Mouse (Mus musculus): Measurements from ENCODE around the gene Ankrd36. TPM values are rescaled to one million over a fixed set of nuclear protein-coding genes. Genes with fewer than 3 reads are reported as not detected.

Ankrd36 gene
- polyA plus RNA-seq (2015; fragmentation: Illumina TruSeq; extraction: RNeasy Lipid Tissue Mini Kit (QIAGEN cat#74804); ENCODE audit: insufficient read depth, low replicate concordance), result not detected

GRCm38 (mm10) chr11:5569474-5569873, at the start of gene Ankrd36:
Gene Ankrd36 (plus strand): TSS chr11:5569684.

GRCm38 (mm10) chr11:5520412-5521265, 48.8 kb upstream of the Ankrd36 start, which contains the start of gene Xbp1:
Gene Xbp1 (plus strand): TSS chr11:5520659.

GRCm38 (mm10) chr11:5541799-5542481, 27.5 kb upstream of the Ankrd36 start, which contains the start of gene Ccdc117:
Gene Ccdc117 (minus strand): TSS chr11:5542187.

GRCm38 (mm10) chr11:5715630-5716105, 146.2 kb downstream of the Ankrd36 start, which contains the start of gene Mrps24:
Gene Mrps24 (minus strand): TSS chr11:5715680.

Other genes with a start within 250 kb of the Ankrd36 start
- 4.5 TPM for gene Znrf3, start 124.8 kb upstream of the Ankrd36 start, polyA plus RNA-seq (2015; fragmentation: Illumina TruSeq; extraction: RNeasy Lipid Tissue Mini Kit (QIAGEN cat#74804); ENCODE audit: insufficient read depth, low replicate concordance)
- 242 TPM for gene Xbp1, start 49.0 kb upstream of the Ankrd36 start, polyA plus RNA-seq (2015; fragmentation: Illumina TruSeq; extraction: RNeasy Lipid Tissue Mini Kit (QIAGEN cat#74804); ENCODE audit: insufficient read depth, low replicate concordance)
- 50.7 TPM for gene Ccdc117, start 27.5 kb upstream of the Ankrd36 start, polyA plus RNA-seq (2015; fragmentation: Illumina TruSeq; extraction: RNeasy Lipid Tissue Mini Kit (QIAGEN cat#74804); ENCODE audit: insufficient read depth, low replicate concordance)
- gene Mrps24, start 146.0 kb downstream of the Ankrd36 start, polyA plus RNA-seq (2015; fragmentation: Illumina TruSeq; extraction: RNeasy Lipid Tissue Mini Kit (QIAGEN cat#74804); ENCODE audit: insufficient read depth, low replicate concordance), result 33.0 TPM
- gene Urgcp, start 192.7 kb downstream of the Ankrd36 start, polyA plus RNA-seq (2015; fragmentation: Illumina TruSeq; extraction: RNeasy Lipid Tissue Mini Kit (QIAGEN cat#74804); ENCODE audit: insufficient read depth, low replicate concordance), result 9.5 TPM
- gene Dbnl, start 218.8 kb downstream of the Ankrd36 start, polyA plus RNA-seq (2015; fragmentation: Illumina TruSeq; extraction: RNeasy Lipid Tissue Mini Kit (QIAGEN cat#74804); ENCODE audit: insufficient read depth, low replicate concordance), result 66.1 TPM
- not detected for gene Pgam2, start 234.0 kb downstream of the Ankrd36 start, polyA plus RNA-seq (2015; fragmentation: Illumina TruSeq; extraction: RNeasy Lipid Tissue Mini Kit (QIAGEN cat#74804); ENCODE audit: insufficient read depth, low replicate concordance)